Mouse (Mus musculus) CH12.LX (cell line): ENCODE results near the gene Uox.

Experiments
- CHD1 ChIP-seq: IDR thresholded peaks from 2 replicates; pipeline ENCODE4 v1.6.1; 2012; ENCODE audit warnings: low read depth, low read length, improper control_type of control experiment, inconsistent platforms
- CTCF ChIP-seq, 2 experiments: IDR thresholded peaks in 1 of 2; conservative IDR thresholded peaks in 1 of 2; 2 replicates each; pipeline ENCODE4 v1.5.1; 2011 to 2012; ENCODE audit warnings: low read depth in 2 of 2, low read length in 2 of 2, improper control_type of control experiment in 1 of 2, inconsistent platforms in 1 of 2, mild to moderate bottlenecking in 1 of 2, moderate library complexity in 1 of 2
- E2F4 ChIP-seq: IDR thresholded peaks from 2 replicates; pipeline ENCODE4 v1.6.1; 2011; ENCODE audit warnings: low read depth, low read length, improper control_type of control experiment; ENCODE audit not compliant: insufficient replicate concordance
- KAT2A ChIP-seq: IDR thresholded peaks from 2 replicates; pipeline ENCODE4 v1.6.1; 2012; ENCODE audit warnings: low read length, improper control_type of control experiment, inconsistent platforms; ENCODE audit not compliant: insufficient replicate concordance
- MAFK ChIP-seq: IDR thresholded peaks from 2 replicates; pipeline ENCODE4 v1.6.1; 2011; ENCODE audit warnings: low read length, improper control_type of control experiment; ENCODE audit not compliant: insufficient replicate concordance
- MXI1 ChIP-seq: IDR thresholded peaks from 2 replicates; pipeline ENCODE4 v1.6.1; 2011; ENCODE audit warnings: mild to moderate bottlenecking, low read depth, low read length, improper control_type of control experiment
- POLR2A ChIP-seq: IDR thresholded peaks from 2 replicates; pipeline ENCODE4 v1.6.1; 2011; ENCODE audit warnings: low read depth, mild to moderate bottlenecking, improper control_type of control experiment, low read length
- SMC3 ChIP-seq: IDR thresholded peaks from 2 replicates; pipeline ENCODE4 v1.6.1; 2011; ENCODE audit warnings: low read depth, low read length, improper control_type of control experiment
- TCF12 ChIP-seq: IDR thresholded peaks from 2 replicates; pipeline ENCODE4 v1.6.1; 2014; ENCODE audit warnings: low read depth, mild to moderate bottlenecking, inconsistent platforms, low read length, improper control_type of control experiment
- UBTF ChIP-seq: IDR thresholded peaks from 2 replicates; pipeline ENCODE4 v1.6.1; 2012; ENCODE audit warnings: low read depth, mild to moderate bottlenecking, inconsistent platforms, low read length, improper control_type of control experiment, moderate library complexity
- USF1 ChIP-seq: IDR thresholded peaks from 2 replicates; pipeline ENCODE4 v1.6.1; 2014; ENCODE audit warnings: low read depth, mild to moderate bottlenecking, inconsistent platforms, low read length, improper control_type of control experiment

DNA sequence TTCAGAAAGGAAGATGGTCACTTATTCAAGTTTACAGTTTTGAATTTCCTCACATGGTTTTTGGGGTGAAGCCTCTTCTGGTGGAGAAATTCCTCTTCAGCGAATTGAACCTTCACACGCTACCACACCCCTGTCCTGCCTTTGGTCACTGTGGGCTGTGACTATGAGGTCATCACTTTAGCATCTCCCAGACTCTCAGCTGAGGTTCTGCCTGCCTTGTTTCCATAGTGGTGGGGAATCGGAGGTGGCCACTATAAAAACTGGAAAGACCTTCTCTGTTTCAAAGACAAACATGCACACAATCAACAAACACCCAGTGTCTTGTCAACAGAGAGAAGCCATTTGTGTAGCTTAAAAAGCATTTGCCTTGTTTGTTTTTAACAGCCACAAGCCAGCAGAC is 81.0 kb downstream of the Uox start, which contains the start of gene 4930503B20Rik:
- TF ChIP-seq POLR2A (no peak), SMC3 (no peak), TCF12 (no peak), KAT2A (no peak), CHD1 (no peak), CTCF (conservative IDR thresholded peaks at IDR 0.05 in 1 of 2, IDR thresholded peaks at IDR 0.05 in 1 of 2; ENCODE audit: low read depth in 2 of 2, low read length in 2 of 2) (no peak), E2F4 (no peak), MAFK (no peak), UBTF (no peak), MXI1 (no peak), USF1 (no peak)
